Mouse (Mus musculus): ENCODE measurements around the gene Cyp26b1.

Gene Cyp26b1

DNA sequence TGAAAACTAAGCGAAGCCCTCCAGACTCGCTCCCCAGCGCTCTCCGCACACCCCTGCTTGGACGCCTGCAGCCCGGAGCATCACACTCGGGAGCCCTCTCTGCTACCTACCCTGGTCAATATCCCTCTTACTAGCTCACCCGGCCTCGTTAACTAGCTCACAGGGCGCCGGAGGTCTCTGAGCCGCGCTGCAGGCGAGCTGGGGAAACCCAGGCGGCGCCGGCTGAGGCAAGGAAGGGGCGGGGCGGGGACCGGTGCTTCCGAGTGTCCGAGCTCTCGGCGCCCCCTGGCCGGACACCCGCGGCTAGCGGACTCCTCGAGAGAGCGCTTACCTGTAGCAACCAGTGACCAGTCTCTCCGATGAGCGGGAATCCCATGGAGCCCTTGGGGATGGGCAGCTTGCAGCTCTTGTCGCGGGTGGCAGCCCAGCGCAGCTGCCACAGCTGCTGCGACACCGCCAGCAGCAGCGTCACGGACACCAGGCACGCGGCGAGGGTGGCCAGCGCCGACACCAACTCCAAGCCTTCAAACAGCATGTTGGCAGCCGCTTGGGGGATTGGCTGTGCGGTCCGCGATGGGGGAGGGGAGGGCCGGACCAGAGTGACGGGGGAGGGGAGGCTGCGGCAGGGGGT is 6.1 kb downstream of the Cyp26b1 start:
- in situ Hi-C loops (cut with MboI, MseI): no loop called here

DNA sequence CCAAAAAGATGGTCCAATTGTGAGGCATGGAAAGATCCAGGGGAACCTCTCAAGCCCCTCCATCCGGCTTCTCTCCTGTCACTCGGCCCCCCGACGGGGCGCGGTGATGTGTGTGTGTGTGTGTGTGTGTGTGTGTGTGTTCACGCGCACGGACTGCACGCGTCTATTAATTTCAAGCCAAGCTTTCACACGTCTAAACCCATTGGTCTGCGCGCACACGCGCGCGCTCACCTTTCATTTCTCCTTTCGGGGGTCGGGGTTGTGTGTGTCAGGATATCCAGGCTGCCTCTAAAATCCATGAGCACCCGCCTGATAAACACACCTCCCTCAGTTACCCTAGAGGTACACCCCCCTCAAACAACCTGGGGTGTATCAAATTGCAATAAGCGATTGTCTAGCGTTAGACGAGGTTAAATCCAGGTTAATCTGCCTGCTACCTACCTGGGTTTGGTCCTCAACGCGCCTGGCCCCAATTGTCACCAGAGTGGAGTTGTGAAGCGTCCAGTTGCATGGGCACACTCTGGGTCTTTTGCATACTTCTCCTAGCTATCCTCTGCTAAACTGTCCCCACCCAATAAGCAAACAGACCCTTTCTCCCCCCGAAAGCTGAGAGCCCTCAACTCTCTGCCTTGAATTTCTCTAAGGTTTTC is 7.0 kb downstream of the Cyp26b1 start:
- in situ Hi-C loops (cut with MboI, MseI): no loop called here

DNA sequence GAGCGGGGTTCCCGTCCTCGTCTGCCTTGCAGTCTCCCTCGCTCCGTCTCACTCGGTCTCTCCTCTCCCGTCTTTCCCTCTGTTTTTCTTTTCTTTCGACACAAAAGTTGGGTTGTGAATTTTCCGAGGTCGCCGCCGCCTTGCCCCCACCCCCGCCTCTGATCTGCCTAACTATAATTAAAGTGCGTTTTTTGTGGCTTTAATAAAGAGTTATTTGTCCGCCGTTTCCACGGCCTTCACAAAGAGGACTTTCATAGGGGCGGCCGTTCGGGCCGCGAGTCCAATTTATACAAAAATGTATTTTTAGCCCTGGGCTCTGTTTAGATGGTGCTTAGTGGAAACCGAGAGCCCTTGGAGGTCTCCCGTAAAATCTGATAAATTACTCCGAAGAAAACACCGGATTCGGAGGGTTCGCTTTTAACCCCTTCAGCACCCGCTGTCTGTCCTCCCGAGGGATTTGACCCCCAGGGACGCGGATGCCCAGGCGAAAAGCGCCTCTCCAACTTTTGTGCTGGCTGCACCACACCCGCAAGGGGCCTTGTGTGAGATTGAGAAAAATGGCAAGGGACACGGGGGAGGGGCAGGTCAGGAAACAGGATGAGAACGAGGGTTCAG is 7.9 kb downstream of the Cyp26b1 start:
- in situ Hi-C loops (cut with MboI, MseI): no loop called here

DNA sequence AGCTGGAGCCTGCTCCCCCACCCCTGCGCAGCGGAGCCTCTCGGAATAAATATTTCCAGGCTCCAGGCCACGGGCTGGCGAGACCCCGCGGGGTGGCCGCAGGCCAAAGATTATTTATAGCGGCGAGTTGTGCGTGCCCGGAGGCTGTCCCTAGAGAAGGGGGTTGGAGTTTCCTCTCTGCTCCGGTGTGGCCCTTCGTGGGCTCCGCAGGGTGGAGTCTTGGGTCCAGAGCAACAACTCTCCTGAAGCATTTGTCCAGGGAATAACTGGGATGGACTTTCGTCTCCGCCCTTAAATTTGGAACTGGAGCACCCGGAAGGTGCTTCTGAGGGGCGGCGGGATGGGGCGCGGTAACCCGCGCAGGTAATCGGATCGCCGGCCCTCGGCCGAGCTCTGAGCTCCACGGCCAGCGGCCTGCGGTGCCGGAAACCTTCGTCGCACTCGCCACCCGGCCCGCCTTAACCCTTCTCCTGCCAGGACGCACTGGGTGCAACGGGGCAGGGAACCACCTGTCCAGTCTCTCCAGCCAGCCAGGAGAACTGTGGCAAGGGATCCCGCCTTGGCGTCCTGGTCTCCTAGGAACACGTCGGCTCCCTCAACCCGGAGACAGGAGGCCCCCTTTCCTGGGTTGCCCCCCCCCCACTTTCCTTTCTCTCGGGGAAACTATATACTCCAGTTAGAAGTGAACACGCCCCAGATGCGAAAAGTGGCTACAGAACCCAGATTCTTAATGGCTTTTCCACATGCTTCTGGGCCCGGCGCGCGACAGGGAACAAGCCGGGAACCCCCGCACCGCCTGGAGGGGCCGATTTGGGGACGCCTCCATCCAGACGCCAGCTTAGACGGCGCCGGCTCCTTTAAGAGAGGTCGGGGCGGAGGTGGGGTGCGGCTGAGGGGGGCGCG is 8.7 kb downstream of the Cyp26b1 start:
- in situ Hi-C loops (cut with MboI, MseI): no loop called here

DNA sequence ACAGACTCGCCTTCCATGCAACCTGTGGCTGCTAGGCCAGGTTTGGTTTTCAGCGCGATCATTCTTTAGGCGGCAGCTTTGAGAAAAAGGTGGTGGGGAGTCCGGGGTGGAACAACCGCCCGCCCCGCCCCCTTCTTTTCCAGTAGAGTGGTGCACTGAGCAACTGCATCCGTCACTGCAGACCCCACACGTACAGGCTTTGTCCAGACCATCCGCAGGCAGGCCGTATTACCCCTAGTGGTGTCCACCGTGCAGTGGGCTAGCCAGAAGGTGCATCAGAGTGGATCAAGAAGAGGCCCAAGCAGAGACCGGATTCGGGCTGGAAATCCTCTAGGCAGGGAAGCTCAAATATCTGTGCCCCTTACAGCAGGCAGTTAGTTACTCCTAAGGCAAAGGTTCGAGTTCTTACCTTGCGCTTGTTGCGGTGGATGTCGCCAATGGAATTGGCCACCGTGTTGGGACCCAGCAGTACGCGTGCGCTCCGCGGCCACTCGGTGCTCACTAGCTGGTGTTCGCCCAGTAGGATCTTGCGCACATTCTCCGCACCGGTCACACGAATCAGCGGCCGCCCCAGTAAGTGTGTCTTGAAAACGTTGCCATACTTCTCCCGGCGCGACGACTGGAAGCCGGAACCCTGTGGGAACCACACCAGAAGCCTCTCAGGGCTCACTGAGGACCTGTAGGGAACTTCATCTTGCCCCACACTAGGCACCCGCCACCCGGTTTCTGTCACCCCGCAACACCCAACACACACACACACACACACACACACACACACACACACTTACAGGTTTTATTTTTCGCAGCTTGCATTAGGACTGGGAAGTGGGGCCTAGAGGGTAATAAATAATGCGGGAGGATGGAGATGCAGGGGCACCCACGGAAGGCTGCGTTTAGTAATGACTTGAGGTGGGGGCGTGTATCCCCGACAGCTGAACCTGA is 9.6 kb downstream of the Cyp26b1 start:
- in situ Hi-C loops (cut with MboI, MseI): no loop called here

DNA sequence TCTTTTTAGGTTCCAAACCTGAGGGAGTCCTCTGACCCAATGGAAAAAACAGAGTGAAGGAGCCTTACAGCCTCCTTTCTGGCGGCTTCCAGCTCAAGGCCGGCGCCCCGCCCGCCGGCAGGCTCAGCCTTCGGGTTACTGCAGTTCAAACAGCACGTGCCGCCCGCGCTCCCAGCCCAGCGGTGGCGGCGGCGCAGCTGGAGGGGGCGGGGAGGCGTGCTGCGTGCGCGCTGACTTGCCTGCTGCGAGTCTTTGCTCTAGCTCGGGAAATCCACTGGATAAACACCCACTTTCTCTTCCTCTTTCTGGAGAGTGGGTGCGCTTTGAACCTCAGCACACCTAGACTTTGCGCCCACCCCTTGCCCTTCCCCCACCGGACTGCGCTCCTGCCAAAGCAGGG is 10.3 kb downstream of the Cyp26b1 start:
- in situ Hi-C loops (cut with MboI, MseI): no loop called here

DNA sequence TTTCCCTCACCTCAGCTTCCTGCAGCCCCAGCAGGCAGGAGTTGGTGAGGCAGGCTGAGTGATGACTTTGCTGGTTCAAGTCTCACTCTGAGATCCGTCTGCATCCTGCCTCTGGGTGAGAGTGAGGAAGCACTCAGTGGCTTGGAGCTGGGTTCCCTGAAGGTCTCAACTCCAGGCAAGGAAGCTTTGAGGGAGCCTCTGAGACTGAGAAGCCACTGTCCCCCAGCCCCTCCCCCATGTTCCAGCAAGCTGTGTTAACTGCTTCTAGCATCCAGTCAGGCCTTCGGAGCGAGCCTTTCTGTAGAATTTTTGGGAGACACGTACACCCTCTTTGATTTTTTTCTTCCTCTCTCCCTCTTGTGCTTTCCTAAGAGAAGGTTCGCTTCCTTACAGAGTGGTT is 10.9 kb downstream of the Cyp26b1 start:
- in situ Hi-C loops (cut with MboI, MseI): no loop called here

DNA sequence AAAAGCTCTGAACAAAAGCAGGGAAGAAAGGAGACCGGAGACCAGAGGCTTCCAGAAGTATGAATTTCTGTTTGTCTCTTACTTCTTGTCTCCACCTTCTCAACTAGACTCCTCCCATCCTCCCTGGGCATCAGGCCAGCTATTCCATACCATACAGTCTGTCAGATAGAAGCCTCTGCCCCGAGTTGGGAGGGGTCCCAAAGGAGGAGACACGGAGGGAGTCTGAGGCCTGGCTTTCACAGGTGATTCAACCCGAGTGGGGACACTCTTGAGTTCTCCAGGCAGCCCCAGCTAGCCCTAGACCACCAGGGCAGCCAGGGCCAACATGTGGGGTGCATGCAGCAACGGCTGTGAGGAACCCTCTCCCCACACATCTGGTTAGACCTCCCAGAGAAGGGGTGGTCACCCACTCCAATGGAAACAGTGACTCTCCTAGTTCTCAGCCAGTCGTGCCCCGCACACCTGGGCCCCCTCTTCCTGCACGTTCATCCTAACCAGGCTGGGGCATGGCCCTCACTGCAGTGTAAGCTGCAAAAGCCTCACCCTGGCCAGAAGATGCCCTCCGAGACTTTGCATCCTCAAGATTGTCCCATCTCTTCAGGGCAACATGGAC is 11.8 kb downstream of the Cyp26b1 start:
- in situ Hi-C loops (cut with MboI, MseI): no loop called here

DNA sequence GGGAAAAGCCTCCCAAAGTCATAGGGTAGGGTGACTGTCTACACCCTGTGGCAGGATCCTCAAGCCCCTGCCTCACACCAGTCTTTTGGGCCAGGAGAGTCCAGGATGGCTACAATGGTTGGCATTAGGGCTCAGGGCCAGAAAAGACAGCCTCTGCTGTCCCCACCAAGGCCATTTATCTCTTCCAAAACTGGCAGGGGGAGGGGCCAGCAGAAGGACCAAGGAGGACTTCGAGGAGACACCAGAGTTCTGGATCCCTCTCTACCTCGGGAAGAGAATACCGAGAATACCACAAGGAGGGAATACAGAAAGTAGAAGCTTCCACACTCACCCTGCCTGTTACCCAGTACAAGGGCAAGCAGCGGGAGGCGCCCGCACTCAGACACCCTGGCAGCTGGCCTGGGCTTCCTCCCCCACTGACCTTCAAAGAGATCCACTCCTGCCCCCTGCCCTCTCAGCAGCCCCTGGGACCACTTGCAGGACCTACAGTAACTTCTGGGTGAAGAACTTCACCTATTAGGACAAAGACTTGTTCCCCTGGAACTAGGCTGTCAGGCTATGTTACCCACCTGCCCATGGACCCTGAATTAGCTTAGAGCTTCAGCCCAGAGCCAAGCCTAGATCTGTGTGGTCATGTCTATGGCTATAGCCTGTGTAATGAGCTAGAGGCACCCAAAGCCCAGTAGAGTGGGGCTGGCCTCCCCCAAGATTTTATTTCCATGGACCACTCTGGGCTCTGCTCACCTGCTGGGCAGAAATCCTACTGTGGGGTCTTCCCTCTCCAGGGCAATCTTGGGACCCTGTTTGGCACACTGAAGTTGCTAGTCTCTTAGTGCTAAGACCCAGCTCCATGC is 12.5 kb downstream of the Cyp26b1 start:
- in situ Hi-C loops (cut with MboI, MseI): no loop called here

DNA sequence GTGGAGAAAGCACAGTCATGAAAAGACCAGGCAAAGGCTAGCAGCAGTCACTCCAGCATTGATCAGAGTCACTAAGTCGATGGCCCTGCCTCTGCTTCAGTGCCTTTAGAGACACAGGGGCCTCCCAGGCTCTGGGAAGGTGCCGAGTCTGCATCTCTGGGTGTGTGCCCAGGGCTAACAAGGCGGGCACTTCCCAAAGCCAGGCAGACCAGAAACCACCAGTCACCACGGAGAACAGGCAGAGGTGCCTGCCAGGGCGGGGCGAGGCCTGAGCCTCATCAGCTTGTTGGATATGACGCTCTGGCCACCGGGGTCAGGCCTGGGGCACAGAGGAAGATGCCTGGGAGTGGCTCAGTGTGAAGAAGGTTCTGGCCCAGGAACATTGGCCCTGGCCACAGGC is 14.2 kb downstream of the Cyp26b1 start:
- in situ Hi-C loops (cut with MboI, MseI): no loop called here

DNA sequence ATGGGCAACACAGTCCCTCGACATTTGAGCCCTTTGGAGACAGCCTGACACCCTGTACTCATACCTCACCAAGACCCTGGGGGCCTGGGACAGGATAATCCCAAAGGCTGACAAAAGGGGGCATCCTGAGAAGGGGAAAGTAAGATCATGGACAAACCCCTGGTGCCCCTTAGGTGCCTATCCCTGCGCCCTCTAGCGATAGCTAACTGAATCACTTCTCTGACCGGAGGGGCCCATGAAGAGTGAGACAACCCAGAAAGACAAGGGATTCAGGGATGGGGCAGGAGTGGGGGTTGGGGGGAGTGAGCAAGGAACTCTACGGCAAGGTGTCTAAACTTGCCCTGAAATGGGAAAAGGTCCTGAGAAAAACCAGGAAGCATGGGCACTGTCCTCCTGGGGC is 14.8 kb downstream of the Cyp26b1 start:
- in situ Hi-C loops (cut with MboI, MseI): no loop called here

DNA sequence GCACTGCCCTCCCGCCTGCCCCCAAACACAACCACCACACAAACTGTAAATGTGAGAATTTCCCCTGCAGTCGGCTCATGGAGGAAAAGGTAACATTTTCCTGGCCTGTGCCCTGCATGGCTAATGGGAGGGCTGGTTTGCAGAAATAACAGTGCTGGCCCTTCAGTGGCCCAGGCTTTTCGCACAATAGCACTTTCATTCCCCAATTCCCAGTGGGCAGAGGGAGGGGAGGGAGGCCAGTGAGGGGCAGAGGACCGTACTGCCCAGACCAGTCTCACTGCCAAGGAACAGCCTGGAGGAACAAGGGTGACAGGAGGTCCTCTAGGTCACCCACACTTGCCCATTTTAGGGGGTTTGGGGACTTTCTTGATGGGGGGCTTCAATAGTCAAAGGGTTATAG is 15.8 kb downstream of the Cyp26b1 start:
- in situ Hi-C loops (cut with MboI, MseI): no loop called here

DNA sequence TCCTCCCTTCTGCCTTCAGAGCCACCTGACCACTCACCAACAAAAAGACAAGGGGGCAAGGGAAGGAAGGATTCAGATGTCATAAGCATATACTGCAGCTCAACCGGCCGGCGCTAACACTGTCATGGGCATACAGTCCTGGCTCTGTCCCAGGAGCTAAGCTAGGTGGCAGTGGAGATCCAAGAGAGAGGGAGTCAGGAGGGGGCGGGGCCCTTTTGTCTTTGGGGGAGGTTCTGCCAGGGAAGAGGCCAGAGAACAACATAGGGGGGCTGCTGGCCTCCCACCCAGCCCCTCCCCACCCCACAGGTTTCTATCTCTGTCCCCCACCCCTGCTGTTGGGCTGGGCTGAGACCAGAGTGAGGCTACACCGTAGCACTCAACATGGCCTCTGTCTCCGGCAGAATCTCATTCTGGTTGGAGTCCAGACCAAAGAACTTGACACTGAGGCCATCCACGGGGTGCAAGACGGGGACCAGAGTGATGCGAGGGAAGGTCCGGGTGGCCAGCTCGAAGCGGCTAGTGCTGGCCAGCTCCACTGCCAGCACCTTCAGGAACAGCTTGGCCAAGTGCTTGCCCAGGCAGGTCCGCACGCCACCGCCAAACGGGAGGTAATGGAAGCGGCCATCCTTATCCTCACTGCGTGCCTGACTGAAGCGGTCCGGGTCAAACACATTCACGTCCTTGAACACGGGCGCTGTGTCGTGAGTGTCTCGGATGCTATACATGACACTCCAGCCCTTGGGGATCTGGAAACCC is 19.6 kb downstream of the Cyp26b1 start:
- in situ Hi-C loops (cut with MboI, MseI): no loop called here

DNA sequence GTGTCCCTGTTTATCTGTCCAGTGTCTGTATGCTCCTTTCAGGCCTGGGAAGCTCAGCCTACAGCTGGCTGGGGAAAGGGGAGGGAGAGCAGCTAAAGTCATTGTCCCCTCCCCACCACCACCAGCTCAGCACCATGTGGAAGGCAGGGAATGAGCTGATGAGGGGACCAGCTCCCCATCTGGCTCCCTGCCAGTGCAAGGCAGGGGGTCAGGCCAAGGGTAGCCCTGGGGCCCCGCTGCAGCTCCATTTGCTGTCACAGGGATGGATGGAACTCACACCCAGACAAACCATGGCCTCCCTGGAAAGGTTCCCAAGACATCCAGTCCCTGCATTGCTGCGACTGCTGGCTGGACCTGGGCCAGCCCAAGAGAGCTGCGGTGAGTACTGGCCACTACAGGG is 23.7 kb downstream of the Cyp26b1 start:
- in situ Hi-C loops (cut with MboI, MseI): no loop called here

DNA sequence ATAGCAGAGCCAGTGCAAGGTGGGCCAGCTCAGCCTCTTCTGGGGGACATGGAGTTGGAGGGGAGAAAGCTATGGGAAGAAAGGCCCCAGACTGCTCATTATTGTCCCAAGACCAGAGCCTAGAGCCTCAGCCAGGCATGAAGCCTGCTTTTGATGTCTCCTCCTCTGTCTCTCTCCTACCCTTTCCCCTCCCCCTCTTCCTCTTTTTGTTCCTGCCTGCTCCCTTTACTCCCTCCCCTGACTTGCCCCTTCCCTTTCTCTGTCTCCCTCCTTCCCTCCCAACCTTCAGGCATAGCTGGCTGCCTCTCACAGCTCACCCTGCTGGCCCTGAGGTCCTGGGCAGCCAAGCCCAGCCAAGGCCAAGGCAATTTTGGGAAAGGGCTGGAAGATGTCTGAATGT is 24.1 kb downstream of the Cyp26b1 start:
- in situ Hi-C loops (cut with MboI, MseI): no loop called here

DNA sequence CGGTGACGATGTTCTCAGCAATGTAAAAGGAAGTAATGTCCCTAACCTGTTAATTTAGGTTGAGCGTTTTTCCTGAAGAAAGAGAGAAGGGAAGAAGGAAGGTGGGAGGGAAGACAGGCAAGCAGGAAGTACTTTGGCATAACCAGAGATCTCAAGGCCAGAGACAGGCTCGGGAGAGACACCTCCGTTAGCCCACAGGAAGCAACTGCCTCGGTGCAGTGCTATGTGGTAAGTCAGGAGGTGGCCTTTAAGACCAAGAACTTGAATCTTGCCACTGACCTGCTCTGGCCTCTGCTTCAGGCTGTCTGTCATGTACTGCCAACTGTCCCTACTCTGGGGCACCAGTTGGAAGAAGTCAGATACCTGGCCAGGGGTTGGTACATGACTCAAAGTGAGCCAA is 24.8 kb downstream of the Cyp26b1 start:
- in situ Hi-C loops (cut with MboI, MseI): no loop called here

DNA sequence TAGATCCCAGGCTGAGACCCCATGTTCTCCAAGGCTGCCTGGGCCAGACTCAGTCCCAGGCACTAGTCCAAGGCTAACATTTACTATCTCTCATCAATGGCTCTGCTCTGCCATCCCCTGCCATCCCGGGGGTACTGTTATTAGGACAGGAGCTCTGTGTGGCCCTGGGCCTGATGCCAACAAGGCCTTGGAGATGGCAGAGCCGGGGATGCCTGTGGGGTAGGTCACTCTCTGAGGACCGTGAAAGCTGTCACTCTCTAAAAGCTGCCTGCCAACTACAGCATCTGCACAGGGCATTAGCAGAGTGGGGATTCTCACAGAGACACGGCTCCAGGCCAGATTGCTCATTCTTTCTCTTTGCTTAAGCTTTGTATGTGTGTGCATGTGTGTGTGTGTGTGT is 26.0 kb downstream of the Cyp26b1 start:
- in situ Hi-C loops (cut with MboI, MseI): no loop called here

DNA sequence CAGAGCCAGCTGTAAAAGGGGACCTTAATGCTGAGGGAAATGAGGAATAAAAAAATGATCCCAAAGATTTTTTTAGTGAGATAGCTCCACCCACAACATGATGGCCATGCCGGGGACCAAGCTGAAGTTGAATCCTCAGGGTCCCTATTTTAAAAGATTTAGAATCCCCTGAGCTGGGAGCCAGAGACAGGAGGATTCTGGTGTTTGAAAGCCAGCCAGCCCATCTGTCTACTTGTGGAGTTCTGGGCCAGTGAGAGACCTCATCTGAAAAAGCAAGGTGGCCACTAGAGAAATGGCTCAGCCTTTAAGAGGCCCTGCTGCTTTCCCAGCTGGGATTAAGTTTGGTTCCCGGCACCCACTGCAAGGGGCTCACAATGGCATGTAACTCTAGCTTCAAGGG is 26.9 kb downstream of the Cyp26b1 start:
- in situ Hi-C loops (cut with MboI, MseI): no loop called here

DNA sequence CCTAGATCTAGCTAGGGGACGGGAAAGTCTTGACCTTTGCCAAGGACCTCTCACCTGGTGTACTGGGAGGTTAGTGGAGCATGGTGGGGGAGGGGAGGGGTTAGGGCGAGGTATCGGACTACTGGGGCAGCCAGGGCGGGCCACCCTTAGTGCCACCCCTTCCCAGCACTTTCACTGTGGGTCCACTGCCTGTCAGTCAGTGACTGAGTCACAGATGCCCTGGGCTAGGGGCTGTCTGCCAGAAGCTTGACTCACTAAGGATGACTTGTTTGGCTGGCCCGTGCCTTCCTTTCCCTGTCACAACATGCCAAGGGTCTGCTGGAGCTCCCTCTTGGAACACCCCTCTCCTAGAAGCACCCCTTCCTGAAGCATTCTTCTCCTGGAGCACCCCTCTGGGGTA is 28.5 kb downstream of the Cyp26b1 start:
- in situ Hi-C loops (cut with MboI, MseI): no loop called here
